Comparison of ENCODE assay signal across 8 mouse cellular contexts in genomic region chr19:24308305-24308705, GRCm38 (mm10). TPM values are rescaled to one million over a fixed set of nuclear protein-coding genes. Genes with fewer than 3 reads are reported as not detected.
A peak's percentile ranks its signal among the peaks of the same experiment; 100 is the strongest.
DNase-seq lines count a peak whose midpoint lies in the region; ATAC-seq lines count a peak whose summit lies in the region.

No protein-coding gene starts in this region.

- peak; percentile 77 for DNase-seq in cerebellum, adult 9-10 months
- no peak for DNase-seq in forebrain, embryonic 11.5 days (ENCODE audit: low spot score)
- peak; percentile 43 to 58 for DNase-seq in kidney, postnatal 4 days
- peak; percentile 54 for DNase-seq in lung, postnatal 36 days
- DNase-seq in urinary bladder, adult 2 months (ENCODE audit: low spot score): no peak

- no peaks in the 10 kb centered on the region for H3K27me3 ChIP-seq in forebrain, embryonic 11.5 days (ENCODE audit: control insufficient read depth, insufficient read depth, low read length)
- no peaks in the 10 kb centered on the region for H3K27me3 ChIP-seq in heart, embryonic 16.5 days (ENCODE audit: control insufficient read depth, insufficient read depth, low read length)
- no peaks in the 10 kb centered on the region for H3K27me3 ChIP-seq in stomach, embryonic 14.5 days (ENCODE audit: control insufficient read depth, insufficient read depth, low read length)

- H3K36me3 ChIP-seq in forebrain, embryonic 11.5 days (ENCODE audit: control insufficient read depth, insufficient read depth, low read length): no peaks in the 10 kb centered on the region
- no peaks in the 10 kb centered on the region for H3K36me3 ChIP-seq in heart, embryonic 16.5 days (ENCODE audit: control insufficient read depth, insufficient read depth)
- no peaks in the 10 kb centered on the region for H3K36me3 ChIP-seq in stomach, embryonic 14.5 days (ENCODE audit: control insufficient read depth, insufficient read depth, low read length)

- H3K27ac ChIP-seq in forebrain, embryonic 11.5 days (ENCODE audit: low read depth, low read length): peak overlapping the region; percentile 50; the same call in 1 of the 2 replicates
- H3K27ac ChIP-seq in heart, embryonic 16.5 days (ENCODE audit: low read length): peak overlapping the region; percentile 98
- no peak overlapping the region for H3K27ac ChIP-seq in stomach, embryonic 14.5 days (ENCODE audit: low read length)

- WGBS in forebrain, embryonic 11.5 days: 11% methylated on average over 5 of the region's 5 CpGs
- 11% methylated on average over 5 of the region's 5 CpGs for WGBS in heart, embryonic 16.5 days
- WGBS in stomach, embryonic 14.5 days: 27% methylated on average over 5 of the region's 5 CpGs

- H3K9ac ChIP-seq in forebrain, embryonic 11.5 days (ENCODE audit: low read length): 0 out of 2 replicates have a peak overlapping the region, but pooled peaks have one; percentile 0
- H3K9ac ChIP-seq in heart, embryonic 16.5 days (ENCODE audit: low read length): peak overlapping the region; percentile 62
- no peak overlapping the region for H3K9ac ChIP-seq in stomach, embryonic 14.5 days (replicated peaks; ENCODE audit: low read depth, low read length)

- ATAC-seq in forebrain, embryonic 11.5 days (replicated peaks; ENCODE audit: low FRiP score): no peak
- peak; percentile 91 for ATAC-seq in heart, embryonic 16.5 days (replicated peaks; ENCODE audit: extremely low read depth, insufficient read depth, low FRiP score)
- 0 out of 2 replicates have a peak, but pooled peaks have one; percentile 28 for ATAC-seq in stomach, embryonic 14.5 days (ENCODE audit: insufficient number of reproducible peaks, insufficient read depth, low FRiP score, low read depth)
- ATAC-seq in megakaryocyte, adult 5-6 weeks (ENCODE audit: poor library complexity, severe bottlenecking): no peak

- no peak overlapping the region for H3K4me2 ChIP-seq in forebrain, embryonic 11.5 days (ENCODE audit: low read depth, low read length, severe bottlenecking)
- peak overlapping the region; percentile 45; the same call in 1 of the 2 replicates for H3K4me2 ChIP-seq in heart, embryonic 16.5 days (ENCODE audit: low read depth, low read length)
- H3K4me2 ChIP-seq in stomach, embryonic 14.5 days (replicated peaks; ENCODE audit: low read depth, low read length): no peak overlapping the region

- peaks cover 7% of the 10 kb centered on the region for H3K4me1 ChIP-seq in forebrain, embryonic 11.5 days (replicated peaks; ENCODE audit: control insufficient read depth, insufficient read depth, low read length)
- H3K4me1 ChIP-seq in heart, embryonic 16.5 days (ENCODE audit: control insufficient read depth, insufficient read depth, low read length): peaks cover 15% of the 10 kb centered on the region
- peaks cover 6% of the 10 kb centered on the region; the same call in 1 of the 2 replicates for H3K4me1 ChIP-seq in stomach, embryonic 14.5 days (ENCODE audit: control insufficient read depth, insufficient read depth, low read length)

- no peaks in the 10 kb centered on the region for H3K9me3 ChIP-seq in forebrain, embryonic 11.5 days (ENCODE audit: control insufficient read depth, low read length)
- H3K9me3 ChIP-seq in heart, embryonic 16.5 days (replicated peaks; ENCODE audit: control insufficient read depth, low read length): 0 out of 2 replicates have a peak, but pooled peaks cover 2% of the 10 kb centered on the region
- H3K9me3 ChIP-seq in stomach, embryonic 14.5 days (ENCODE audit: control insufficient read depth, low read depth, low read length): no peaks in the 10 kb centered on the region

- H3K4me3 ChIP-seq in forebrain, embryonic 11.5 days (ENCODE audit: low read depth, low read length): no peak overlapping the region
- no peak overlapping the region for H3K4me3 ChIP-seq in heart, embryonic 16.5 days (ENCODE audit: low read length)
- H3K4me3 ChIP-seq in stomach, embryonic 14.5 days (ENCODE audit: low read depth, low read length): no peak overlapping the region

RNA-seq across cellular contexts. Expression of gene Fxn, which starts 27.9 kb away (rescaled TPM):
- 53.3 and 56.8 TPM in 2 replicates for polyA plus RNA-seq in forebrain, embryonic 11.5 days (2014; fragmentation: Nextera tagmentation; extraction: Ambion mirVana)
- 65.6 and 67.6 TPM in 2 replicates for polyA plus RNA-seq in heart, embryonic 16.5 days (2015; fragmentation: Nextera tagmentation; extraction: Ambion mirVana)
- polyA plus RNA-seq in stomach, embryonic 14.5 days (2014; fragmentation: Nextera tagmentation; extraction: Ambion mirVana): 44.1 and 49.6 TPM in 2 replicates
- 9.6 and 10.4 TPM in 2 replicates for total RNA-seq in megakaryocyte, adult 5-6 weeks (2015)
- 4.2 and 4.7 TPM in 2 replicates for total RNA-seq in megakaryocyte, adult 5-6 weeks (2017)
- 9.1 and 10.5 TPM in 2 replicates for polyA plus RNA-seq in urinary bladder, adult 2 months (2012; rRNA removed)

Comparison
In these comparisons a context has a peak if more than half of its experiments do, and no peak if none do; other contexts are left out.
1. DNase-seq: peak in cerebellum, adult 9-10 months (single experiment), kidney, postnatal 4 days (2 of 2) and lung, postnatal 36 days (single experiment); none in forebrain, embryonic 11.5 days (single experiment) and urinary bladder, adult 2 months (single experiment).
2. ATAC-seq: peak in heart, embryonic 16.5 days (single experiment) and stomach, embryonic 14.5 days (single experiment); none in forebrain, embryonic 11.5 days (single experiment) and megakaryocyte, adult 5-6 weeks (single experiment).